Mouse (Mus musculus): ENCODE measurements around the gene Tmem213. TPM values are rescaled to one million over a fixed set of nuclear protein-coding genes. Genes with fewer than 3 reads are reported as not detected.

Gene Tmem213
- total and polyA plus RNA-seq, 3 experiments: not detected

GRCm38 (mm10) chr6:38081727-38082341, 27.2 kb upstream of the Tmem213 start:
- TF ChIP-seq ETS1 (conservative IDR thresholded peaks at IDR 0.05; ENCODE audit: low read depth, low read length): no peak
- no peaks in the 10 kb centered on the region for H3K27me3 ChIP-seq (replicated peaks)
- no peak for DNase-seq (ENCODE audit: extremely low read depth)
- no peak overlapping the region for H3K9ac ChIP-seq (ENCODE audit: insufficient read depth, low read depth)
- no peaks in the 10 kb centered on the region; a peak in 1 of 4 replicates for H3K4me1 ChIP-seq (ENCODE audit: control insufficient read depth in 1 of 2, insufficient read depth in 2 of 2)
- dilution Hi-C loops (cut with MboI; ENCODE audit: extremely low pct_ligation_motif_present, extremely low pct_unique_long_range_greater_than_20kb, low sequenced_read_pairs) (no loop called here), in situ Hi-C loops (cut with MboI; ENCODE audit: low pct_ligation_motif_present, low pct_unique_long_range_greater_than_20kb, low sequenced_read_pairs) (no loop called here)
- no peaks in the 10 kb centered on the region for H3K9me3 ChIP-seq (replicated peaks; ENCODE audit: low read length)
- H3K4me2 ChIP-seq (ENCODE audit: insufficient read depth, low read depth, poor library complexity, severe bottlenecking): no peak overlapping the region
- no peak overlapping the region for H3K4me3 ChIP-seq (replicated peaks in 1 of 3; ENCODE audit: low read depth in 2 of 3, low read length in 2 of 3, poor library complexity in 1 of 3)
- H3K27ac ChIP-seq (ENCODE audit: insufficient read depth, low read depth): no peak overlapping the region
- H3K36me3 ChIP-seq (replicated peaks in 1 of 2; ENCODE audit: control insufficient read depth in 1 of 2, insufficient read depth in 1 of 2, low read length in 1 of 2): no peaks in the 10 kb centered on the region
- H3K79me2 ChIP-seq (replicated peaks; ENCODE audit: control insufficient read depth, extremely low read depth, insufficient read depth, poor library complexity, severe bottlenecking): no peaks in the 10 kb centered on the region

- no peak overlapping the region for H3K4me3 ChIP-seq (replicated peaks in 1 of 3; ENCODE audit: low read depth in 2 of 3, low read length in 2 of 3, poor library complexity in 1 of 3)
- no peaks in the 10 kb centered on the region for H3K9me3 ChIP-seq (replicated peaks; ENCODE audit: low read length)
- DNase-seq (ENCODE audit: extremely low read depth): no peak
- H3K27me3 ChIP-seq (replicated peaks): no peaks in the 10 kb centered on the region
- no peak overlapping the region for H3K27ac ChIP-seq (ENCODE audit: insufficient read depth, low read depth)
- dilution Hi-C loops (cut with MboI; ENCODE audit: extremely low pct_ligation_motif_present, extremely low pct_unique_long_range_greater_than_20kb, low sequenced_read_pairs) (no loop called here), in situ Hi-C loops (cut with MboI; ENCODE audit: low pct_ligation_motif_present, low pct_unique_long_range_greater_than_20kb, low sequenced_read_pairs) (no loop called here)
- H3K9ac ChIP-seq (ENCODE audit: insufficient read depth, low read depth): no peak overlapping the region
- H3K36me3 ChIP-seq (replicated peaks in 1 of 2; ENCODE audit: control insufficient read depth in 1 of 2, insufficient read depth in 1 of 2, low read length in 1 of 2): no peaks in the 10 kb centered on the region
- no peak overlapping the region for H3K4me2 ChIP-seq (ENCODE audit: insufficient read depth, low read depth, poor library complexity, severe bottlenecking)
- H3K4me1 ChIP-seq (ENCODE audit: control insufficient read depth in 1 of 2, insufficient read depth in 2 of 2): no peaks in the 10 kb centered on the region
- H3K79me2 ChIP-seq (replicated peaks; ENCODE audit: control insufficient read depth, extremely low read depth, insufficient read depth, poor library complexity, severe bottlenecking): no peaks in the 10 kb centered on the region
- no peak for TF ChIP-seq USF1 (IDR thresholded peaks at IDR 0.05; ENCODE audit: low read depth, low read length)
- no peak for TF ChIP-seq ZC3H11A (IDR thresholded peaks at IDR 0.05; ENCODE audit: low read depth, low read length)
- no peak for TF ChIP-seq CTCF (conservative IDR thresholded peaks at IDR 0.05 in 1 of 2, IDR thresholded peaks at IDR 0.05 in 1 of 2; ENCODE audit: low read depth in 2 of 2, low read length in 2 of 2)
- TF ChIP-seq POLR2A (IDR thresholded peaks at IDR 0.05; ENCODE audit: low read depth, low read length): no peak
- no peak for TF ChIP-seq NRF1 (IDR thresholded peaks at IDR 0.05; ENCODE audit: low read depth, low read length)
- no peak for TF ChIP-seq ZKSCAN1 (IDR thresholded peaks at IDR 0.05; ENCODE audit: borderline replicate concordance, low read depth, low read length)
- no peak for TF ChIP-seq USF2 (conservative IDR thresholded peaks at IDR 0.05; ENCODE audit: low read depth, low read length)
- TF ChIP-seq MAZ (IDR thresholded peaks at IDR 0.05; ENCODE audit: low read depth, low read length): no peak
- no peak for TF ChIP-seq ZMIZ1 (IDR thresholded peaks at IDR 0.05; ENCODE audit: low read depth, low read length)
- TF ChIP-seq RAD21 (IDR thresholded peaks at IDR 0.05; ENCODE audit: low read depth, low read length): no peak
- no peak for TF ChIP-seq JUN (IDR thresholded peaks at IDR 0.05; ENCODE audit: insufficient read depth, low read depth, low read length)
- no peak for TF ChIP-seq ZNF384 (IDR thresholded peaks at IDR 0.05; ENCODE audit: low read depth, low read length)
Measured at GRCm38 (mm10) chr6:38083204-38083603, 25.9 kb upstream of the Tmem213 start.

All from CH12.LX (cell line).